Mouse (Mus musculus): ENCODE measurements around the gene Tctex1d2.

- TF ChIP-seq CTCF (IDR thresholded peaks at IDR 0.05; ENCODE audit: extremely low read depth, insufficient read depth, low read length) (no peak), POLR2A (IDR thresholded peaks at IDR 0.05; ENCODE audit: extremely low read depth, insufficient read depth, low read length) (no peak)
These were observed 21.3 kb upstream of the Tctex1d2 start for GRCm38 (mm10) chr16:32398206-32398605.
